Mouse (Mus musculus): ENCODE measurements around the gene Galnt3.

Gene Galnt3

DNA sequence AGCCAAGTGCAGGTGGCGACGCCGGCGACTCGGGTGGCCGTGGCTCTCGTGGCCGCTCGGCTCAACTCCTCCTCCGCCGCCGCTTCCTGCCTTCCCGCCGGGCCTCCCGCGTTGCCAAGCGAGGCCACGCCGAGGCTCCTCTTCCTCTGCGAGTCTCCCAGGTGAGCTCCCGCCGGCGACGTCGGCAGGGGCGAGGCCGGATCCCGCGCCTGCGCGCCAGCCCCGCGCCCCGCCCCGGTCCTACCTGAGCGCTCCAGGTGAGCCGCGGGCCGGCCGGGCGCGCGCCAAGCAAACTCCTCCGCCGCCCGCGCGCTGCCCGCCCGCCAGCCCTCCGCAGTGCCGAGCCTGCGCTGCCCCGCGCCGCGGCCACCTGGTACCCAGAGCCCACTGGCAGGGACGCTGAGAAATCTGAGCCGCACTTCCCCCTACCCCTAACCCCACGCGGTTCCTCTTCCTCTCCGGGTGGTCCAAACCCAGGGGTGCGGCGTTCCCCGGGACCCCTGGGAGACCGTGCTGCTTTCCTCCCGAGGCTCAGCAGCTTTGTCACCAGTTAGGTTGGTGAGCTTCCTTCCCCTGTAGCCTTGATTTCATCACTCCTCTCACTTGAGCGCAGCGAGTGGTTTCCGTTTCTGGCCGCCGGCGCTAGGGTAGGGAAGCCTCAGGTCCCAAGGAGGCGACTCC lies at the start of gene Galnt3:
Gene Galnt3, minus strand, starts transcription at position 404 of the 681 bp plus-strand sequence.
- in situ Hi-C loops (cut with MboI, MseI): no loop called here

DNA sequence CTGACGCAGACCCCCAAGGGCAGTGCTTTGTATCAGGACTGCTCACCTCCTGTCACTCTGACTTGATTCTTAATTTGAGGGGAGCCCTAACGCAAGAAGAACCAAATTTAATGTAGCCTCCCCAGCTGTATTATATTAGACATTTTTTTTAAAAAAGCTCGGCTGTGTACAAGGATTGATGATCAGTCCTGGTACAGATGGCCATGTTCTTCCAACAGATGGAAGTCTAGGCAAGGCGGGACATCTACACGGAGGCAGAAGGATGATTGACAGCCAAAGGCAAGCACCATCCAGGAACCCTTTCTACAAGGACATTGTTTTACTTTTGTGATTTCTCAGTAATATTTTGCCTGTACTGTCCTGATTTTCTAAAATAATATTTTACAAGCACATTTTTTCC lies 48.3 kb upstream of the Galnt3 start:
- in situ Hi-C loops (cut with MboI, MseI): no loop called here

DNA sequence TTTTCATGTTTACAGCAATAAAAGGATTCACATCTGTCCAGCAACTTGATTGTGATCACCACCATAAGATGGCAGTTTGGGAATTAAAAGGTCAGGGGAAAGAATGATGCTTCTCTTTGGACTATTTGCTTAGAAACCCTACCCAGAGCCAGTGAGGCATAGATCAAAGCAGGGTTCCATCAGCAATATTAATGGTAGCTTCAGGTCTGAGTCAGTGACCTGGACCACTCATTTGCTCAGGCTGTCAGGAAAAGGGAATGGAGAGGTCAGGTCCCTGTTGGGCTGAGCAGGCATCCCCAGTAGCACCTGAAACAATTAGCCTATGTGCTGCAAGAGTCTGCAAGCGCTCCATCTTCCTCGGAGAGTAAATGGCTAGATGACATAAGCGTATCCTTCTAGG lies 46.8 kb upstream of the Galnt3 start:
- in situ Hi-C loops (cut with MboI, MseI): no loop called here

DNA sequence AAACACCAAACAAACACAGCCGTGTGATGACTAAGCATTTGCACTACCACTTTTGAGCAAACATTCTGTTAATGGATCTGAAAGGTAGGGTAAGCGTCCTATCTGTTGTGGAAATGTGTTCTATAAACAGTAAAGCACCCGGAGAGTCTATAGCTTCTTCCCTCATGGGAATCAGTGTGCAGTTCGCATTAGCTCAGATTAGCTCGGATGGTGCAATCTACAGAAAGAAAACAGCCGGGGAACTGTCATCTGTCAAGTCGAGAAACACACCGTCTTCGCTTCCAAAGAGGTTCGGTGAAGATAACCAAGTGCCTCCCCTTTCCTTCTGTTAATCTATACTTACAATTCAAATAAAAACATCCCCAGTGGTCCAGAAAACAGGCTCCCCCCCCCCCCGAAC lies 45.9 kb upstream of the Galnt3 start:
- in situ Hi-C loops (cut with MboI, MseI): no loop called here

DNA sequence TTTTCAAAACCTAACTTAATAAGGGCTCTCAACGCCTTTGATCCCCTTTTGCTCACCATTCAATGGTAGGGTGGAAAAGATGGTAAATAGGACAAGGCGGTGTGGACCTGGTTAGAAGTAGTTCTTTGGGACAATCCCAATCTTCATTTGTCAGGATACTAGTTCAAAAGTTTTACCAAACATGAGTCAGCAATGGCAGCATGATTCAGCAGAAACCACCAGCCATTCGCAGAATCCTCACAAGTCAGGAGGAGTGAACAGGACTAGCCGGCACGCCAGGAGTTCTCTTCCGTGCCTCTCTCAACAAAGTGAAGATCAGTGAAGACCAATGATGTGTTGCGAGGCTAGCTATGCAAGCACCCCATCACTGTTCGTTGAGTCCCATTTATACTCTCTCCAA lies 40.2 kb upstream of the Galnt3 start:
- in situ Hi-C loops (cut with MboI, MseI): no loop called here

DNA sequence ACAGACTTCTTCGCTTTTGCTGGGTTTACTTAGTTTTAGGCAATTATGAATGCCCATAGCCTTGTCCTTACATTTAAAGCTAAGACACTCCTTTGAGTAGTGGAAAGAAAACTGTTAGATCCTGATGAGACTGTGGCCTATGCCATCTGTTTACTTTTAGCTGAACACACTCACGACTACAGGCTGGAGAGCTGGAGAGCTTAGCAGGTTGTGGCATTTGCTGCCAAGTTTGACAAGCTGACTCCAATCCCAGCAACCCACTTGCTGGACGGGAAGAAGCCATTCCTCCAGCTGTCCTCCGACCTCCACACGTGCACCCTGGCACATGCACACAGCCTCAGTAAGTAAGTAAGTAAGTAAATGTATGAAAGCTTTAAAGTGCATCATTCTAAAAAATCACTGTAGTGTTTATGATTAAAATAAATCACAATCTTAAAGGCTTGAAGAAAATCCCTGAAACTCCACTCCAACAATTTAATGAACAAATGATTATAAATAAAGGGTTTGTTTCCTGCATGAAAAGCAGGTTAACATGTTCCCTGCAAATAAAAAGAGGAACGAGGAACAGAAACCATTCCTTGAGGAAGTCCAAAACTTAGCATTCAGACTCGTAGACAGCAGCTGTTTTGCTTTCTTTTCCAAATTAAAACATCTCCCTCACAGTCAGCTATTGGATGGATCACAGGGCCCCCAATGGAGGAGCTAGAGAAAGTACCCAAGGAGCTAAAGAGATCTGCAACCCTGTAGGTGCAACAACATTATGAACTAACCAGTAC lies 33.5 kb upstream of the Galnt3 start:
- in situ Hi-C loops (cut with MboI, MseI): no loop called here

DNA sequence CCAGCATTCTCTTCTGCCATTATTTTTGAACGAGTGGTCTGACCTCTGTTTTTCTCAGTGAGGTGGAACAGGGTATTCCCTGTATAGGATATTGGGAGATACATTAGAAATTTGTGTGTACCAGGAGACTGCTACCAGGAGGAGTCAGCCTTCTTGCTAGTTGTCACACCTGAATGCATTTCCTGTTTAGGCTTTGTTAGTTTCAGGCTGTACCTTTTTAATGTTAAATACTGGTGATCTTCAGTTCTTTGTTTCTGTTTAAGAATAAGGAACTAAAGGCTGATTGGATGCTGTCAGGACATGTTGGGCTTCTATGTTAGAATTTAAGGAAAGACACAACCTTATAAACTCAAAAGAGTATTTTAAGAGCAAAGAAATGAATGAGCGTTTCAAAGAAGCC lies 26.6 kb upstream of the Galnt3 start:
- in situ Hi-C loops (cut with MboI, MseI): no loop called here

DNA sequence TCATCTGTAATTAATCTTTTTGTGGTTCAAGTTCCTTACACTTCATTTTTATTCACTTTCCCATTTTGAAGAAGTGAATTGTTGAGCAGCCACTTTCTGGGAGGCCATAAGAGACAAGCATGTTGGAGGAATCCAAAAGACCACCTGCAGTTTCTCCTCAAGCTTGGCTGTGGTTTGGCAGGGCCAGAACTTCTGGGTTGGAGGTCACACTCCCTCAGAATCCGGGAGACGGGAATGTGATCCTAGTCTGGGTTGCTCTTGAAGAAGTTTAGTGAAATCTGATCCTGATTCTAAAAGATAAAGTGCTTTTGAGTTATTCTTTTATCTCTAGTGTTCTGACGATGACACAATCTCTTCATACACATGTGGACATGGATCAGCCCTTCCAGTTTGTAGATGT lies 25.7 kb upstream of the Galnt3 start:
- in situ Hi-C loops (cut with MboI, MseI): no loop called here

DNA sequence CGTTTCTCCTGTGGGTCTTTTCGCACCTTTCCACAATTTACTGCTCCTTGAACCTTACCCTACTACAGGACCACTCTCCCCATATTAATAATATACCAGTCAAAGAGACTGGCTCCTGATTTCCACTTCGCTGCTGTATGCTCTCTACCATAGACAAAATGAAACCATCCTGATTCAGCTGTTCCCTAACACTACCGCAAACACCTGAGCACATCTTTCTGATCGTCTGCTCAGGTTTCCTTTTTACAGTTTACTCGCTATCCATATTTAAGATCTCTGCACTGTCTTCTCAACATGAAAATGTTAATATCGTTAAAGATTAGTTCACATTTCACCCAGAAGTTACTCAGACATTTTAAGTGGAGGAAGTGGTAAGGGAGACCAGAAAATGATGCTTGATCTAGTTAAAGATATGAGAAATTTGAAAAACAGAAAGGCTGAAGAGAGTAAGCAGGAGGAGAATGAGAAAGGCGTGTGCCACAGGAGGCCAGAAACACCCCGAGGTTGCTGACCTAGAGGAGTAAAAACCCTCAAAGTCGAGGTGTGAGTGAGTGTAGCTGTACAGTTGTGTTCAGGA lies 23.9 kb upstream of the Galnt3 start:
- in situ Hi-C loops (cut with MboI, MseI): no loop called here

DNA sequence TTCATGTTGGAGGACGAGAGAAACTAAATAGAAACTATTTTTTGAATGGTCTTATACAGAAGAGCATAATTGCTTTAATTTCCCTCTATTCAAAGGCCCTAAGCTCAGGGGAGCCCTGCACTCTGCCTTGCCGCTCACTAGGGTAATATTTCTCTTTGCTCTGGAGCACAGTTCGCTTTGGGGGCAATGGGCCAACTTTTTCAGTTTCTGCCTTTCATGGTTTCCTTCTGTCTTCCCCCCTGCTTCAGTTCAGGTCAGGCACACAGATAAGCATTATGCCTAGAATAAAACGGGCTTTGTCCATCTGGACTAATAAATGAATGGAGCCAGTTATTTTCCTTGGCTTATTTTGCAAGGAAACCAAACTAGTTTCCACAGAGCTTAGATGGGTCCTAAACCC lies 21.7 kb upstream of the Galnt3 start:
- in situ Hi-C loops (cut with MboI, MseI): no loop called here

DNA sequence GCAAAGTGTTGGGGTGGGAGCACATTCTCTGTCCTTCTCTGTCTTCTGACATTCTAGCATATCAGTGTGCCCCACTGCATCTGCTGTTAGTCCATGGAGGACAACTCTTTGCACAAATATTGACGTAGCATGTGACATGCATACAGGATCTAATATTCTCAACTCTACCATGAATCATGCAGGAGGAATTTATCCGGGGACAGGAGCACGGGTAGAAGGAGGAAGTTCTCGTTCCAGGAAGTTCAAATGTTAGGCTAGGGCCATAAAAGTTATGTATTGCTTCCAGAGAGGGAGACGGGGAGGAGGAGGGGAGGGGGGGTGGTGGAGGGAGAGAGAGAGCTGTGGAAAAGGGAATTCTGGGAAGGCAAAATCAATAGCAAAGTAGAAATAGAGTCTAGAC lies 20.0 kb upstream of the Galnt3 start:
- in situ Hi-C loops (cut with MboI, MseI): no loop called here

DNA sequence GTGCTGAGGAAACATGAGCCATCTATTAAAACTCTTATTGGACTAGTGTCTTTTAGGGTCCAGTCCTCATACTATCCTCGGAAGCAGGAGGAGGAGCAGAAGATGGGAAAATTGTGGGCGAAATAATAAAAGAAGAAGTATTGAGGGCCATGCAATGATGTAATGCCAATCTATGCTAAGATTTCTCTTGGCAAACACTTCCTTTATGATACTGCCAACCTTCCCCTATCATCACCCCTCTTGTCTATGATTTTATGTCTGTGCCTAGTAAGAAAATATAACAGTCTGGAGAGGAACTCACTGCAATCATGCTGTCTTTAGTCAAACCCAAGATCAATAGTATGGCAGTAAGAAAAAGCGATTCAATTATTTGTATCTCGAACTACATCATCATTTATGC lies 18.5 kb upstream of the Galnt3 start:
- in situ Hi-C loops (cut with MboI, MseI): no loop called here

DNA sequence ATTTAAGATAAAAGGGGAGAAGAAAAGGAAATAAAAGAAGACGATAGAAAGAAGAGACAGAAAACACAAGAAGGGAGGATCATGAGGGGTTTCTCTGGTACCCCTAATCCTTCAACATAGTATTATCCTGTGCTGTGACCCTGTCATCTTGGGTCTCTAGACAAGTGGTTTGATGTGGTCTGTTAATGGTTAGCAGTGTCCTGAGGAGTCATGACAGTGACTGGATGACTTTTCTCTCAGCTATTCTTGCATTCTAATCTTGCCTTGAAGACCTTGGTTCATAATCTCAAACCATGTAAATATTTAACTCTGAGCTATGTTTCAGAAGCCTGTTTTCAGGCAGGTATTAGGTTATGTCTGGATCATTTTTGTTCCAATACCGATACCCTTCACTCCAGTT lies 17.9 kb upstream of the Galnt3 start:
- in situ Hi-C loops (cut with MboI, MseI): no loop called here

DNA sequence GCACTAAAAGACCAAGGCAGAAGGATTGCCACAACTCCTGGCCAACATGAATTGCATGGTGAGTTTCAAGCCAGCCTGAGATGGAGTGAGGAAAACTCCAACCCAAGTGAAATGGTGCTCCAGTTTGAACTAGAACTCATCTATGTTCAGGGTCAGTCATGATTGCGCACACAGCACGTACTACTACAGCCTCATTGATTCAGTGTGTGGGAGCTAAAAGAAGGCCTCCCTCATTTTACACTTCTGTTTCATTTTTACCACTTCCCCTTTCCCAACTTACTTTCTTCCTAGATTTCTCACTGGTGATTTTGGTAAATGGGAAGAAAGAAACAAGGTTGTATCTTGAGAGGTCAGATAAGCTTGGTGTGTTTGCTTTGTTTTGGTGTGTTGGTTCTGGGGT lies 17.5 kb upstream of the Galnt3 start:
- in situ Hi-C loops (cut with MboI, MseI): no loop called here

DNA sequence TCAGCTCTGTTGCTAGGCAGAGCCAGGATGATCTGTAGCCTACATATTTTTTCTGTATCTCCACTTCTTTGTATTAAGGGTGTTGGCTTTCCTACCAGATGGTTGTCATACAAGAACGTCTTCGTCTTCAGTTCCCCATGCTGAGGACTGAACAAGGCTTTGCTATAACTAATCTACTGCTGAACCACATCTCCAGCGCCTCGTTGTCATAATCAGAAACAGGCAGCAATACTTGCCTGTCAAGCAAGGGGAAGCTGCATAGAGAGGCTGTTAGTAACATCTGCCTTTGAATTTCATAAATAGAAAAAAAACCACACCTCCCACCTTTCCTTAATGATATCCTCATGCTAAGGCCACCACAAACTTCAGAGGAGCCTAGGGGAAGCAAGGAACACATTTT lies 15.5 kb upstream of the Galnt3 start:
- in situ Hi-C loops (cut with MboI, MseI): no loop called here

DNA sequence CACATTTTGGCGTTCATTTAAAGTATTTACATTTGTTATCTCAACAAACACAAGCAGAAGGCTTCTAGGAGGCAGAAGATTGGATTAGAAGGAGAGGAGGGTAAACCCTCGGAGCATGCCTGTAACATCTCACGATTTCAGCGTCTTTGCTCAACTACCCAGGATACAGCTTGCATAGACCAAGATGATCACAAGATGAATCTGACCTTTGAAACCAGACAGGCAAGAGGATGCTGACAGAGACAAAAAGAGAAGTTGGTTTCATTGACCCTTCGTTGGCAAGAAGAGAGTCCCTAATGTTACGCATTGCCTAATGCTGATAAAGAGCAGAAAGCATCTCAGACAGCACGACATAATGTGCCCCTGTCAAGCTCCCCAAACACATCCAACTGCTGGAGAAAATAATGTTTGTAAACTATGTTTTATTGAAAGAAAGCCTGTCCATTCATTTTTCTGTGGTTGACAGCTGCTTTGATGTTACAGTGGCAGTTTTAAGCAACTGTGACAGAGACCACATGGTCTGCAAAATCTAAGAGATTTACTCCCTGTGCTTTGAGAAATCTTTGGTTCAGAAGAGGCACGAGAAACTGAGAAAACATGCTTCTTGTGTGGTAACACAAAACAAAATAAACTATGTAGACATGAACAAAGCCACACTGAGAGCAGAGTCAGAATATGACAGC lies 7.2 kb upstream of the Galnt3 start:
- in situ Hi-C loops (cut with MboI, MseI): no loop called here

DNA sequence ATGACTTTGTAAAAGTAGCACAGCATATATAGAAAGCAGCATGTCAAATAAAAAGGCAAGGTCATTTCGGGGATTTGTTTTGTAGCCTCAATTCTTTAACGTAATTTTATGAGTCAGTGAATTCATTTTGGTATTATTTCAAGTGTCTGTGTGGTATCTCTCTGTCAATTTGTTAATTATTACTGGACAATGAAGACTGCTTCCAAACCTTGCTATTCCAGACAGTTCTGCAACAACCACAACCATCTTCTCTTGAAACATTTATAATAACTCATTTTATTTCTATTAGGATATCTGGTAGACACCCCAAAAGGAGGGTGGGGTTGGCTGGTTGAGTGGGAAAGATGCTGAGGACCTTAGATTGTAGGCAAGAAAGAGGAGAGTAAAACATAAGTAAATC lies 4.1 kb upstream of the Galnt3 start:
- in situ Hi-C loops (cut with MboI, MseI): no loop called here

DNA sequence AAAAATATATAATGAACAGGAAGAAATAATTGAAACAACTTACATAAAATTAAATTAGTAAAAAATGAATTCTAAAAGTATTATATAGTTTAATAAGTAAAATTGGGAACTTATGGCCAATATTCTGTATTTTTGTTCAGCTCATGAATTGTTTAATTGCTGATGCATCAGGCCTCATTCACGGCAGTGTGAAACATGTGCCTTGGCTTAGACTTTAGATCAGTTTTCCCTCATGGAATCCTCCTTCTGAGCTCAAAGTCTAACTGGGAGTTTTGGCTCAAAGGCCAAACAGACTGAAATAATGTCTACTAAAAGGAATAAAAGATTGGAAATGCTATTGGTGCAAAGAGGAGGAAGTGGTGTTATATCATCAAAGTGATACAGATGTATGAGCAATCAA lies 2.7 kb upstream of the Galnt3 start:
- in situ Hi-C loops (cut with MboI, MseI): no loop called here

DNA sequence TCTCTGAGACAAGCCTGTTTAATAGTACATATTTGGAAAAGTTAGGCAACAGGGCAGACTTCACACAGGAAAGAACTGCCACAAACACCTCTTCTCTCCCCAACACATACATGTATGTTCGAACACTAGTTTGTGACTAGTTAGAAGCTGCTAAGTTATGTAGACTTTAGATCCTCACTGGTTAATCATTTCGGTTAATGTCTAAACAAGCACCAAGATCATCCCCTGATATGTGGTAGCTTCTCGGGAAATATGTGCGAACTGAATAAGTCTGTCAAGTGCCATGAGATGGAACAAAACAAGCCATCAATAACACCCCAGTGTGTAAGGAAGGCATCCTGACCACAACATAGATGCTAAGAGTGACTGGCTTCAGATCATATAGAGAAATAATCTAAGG lies 2.1 kb upstream of the Galnt3 start:
- in situ Hi-C loops (cut with MboI, MseI): no loop called here

DNA sequence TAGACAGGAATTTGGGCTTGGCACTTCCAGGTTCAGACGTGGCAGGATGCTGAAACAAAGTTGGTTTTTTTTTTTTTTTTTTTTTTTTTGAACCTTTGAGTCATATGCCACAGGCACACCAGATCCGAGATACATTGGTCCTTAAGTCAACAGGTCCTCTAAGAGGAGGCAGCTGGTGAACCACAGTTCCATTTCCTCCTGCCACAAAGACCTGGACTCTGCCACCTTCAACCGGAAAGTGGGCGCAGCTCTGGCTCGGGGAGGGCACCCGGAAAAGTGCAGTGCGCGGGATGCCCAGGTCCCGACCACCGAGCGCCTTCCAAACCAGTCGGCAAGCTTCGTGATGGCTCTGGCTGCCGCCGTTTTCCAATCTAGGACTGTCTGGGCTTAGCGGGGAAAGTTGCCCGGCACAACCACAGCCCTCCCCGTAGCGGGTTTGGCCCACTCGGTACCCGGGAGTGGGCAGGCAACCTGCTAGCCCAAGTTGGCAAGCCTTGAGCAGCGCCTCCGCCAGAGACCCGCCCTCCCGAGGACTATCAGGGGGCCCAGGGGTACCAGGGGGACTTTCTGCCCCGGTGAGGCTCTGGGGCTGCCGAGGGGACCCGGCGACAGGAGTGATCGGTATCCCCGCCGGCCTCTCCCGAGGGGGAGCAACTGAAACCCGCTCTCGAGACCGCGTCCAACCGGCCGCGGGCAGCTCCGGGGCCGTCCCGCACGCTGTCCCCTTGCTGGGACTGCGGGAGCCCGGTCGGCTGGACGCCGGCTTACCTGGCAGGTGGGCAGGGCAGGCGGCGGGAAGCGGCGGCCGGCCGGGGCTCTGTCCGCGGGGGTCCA lies 821 bp downstream of the Galnt3 start:
- in situ Hi-C loops (cut with MboI, MseI): no loop called here

DNA sequence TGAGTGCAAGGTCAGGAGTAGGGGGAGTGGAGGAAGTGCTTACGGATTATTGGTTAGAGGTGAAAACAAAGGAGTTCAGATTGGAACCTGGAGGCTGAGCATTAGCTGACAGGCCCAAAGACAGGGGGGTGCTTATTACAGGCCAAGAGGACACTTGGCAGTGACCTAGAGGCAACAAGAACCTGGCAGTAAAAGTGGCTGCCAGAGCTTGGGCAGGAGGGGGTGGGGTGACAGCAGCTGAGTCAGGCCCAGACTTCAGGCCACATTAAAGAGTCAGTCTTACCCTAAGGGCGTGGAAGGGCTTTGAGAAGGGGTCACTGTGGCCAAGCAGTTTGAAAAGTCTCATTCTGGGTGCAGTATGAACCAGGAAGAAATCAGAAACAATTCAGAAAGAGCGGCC lies 7.1 kb downstream of the Galnt3 start:
- in situ Hi-C loops (cut with MboI, MseI): no loop called here
